Mouse (Mus musculus) liver, embryonic 13.5 days (tissue): ENCODE measurements around the gene Scimp. TPM values are rescaled to one million over a fixed set of nuclear protein-coding genes. Genes with fewer than 3 reads are reported as not detected.

Source experiments
- ATAC-seq: fragments of 200-750 bp; cut with Nextera tagmentation; 2 replicates; pipeline ENCODE4 v1.8.0; 2017; ENCODE audit warnings: low read depth, mild to moderate bottlenecking, moderate number of reproducible peaks, moderate library complexity
- DNase-seq: peaks from one replicate; pipeline ENCODE4 v3.0.0; 2022
- H3K27ac ChIP-seq: fragments of 300-500 bp; sonication (generic); 2 replicates; pipeline ENCODE4 v1.5.1; 2015; ENCODE audit warnings: moderate library complexity, mild to moderate bottlenecking, inconsistent platforms
- H3K27me3 ChIP-seq: fragments of 300-500 bp; sonication (generic); 2 replicates; pipeline ENCODE4 v1.6.1; 2015; ENCODE audit warnings: mild to moderate bottlenecking, inconsistent platforms
- H3K36me3 ChIP-seq: fragments of 300-500 bp; sonication (generic); 2 replicates; pipeline ENCODE4 v1.6.1; 2015; ENCODE audit warnings: mild to moderate bottlenecking, inconsistent platforms
- H3K4me1 ChIP-seq: fragments of 300-500 bp; sonication (generic); replicated peaks from 2 replicates; pipeline ENCODE4 v1.6.1; 2015; ENCODE audit warnings: inconsistent platforms
- H3K4me2 ChIP-seq: fragments of 300-500 bp; sonication (generic); 2 replicates; pipeline ENCODE4 v1.6.1; 2015; ENCODE audit warnings: inconsistent platforms, mild to moderate bottlenecking, moderate library complexity
- H3K4me3 ChIP-seq: fragments of 300-500 bp; sonication (generic); replicated peaks from 2 replicates; pipeline ENCODE4 v1.5.1; 2015; ENCODE audit warnings: mild to moderate bottlenecking, inconsistent platforms
- H3K9ac ChIP-seq: fragments of 300-500 bp; sonication (generic); 2 replicates; pipeline ENCODE4 v1.6.1; 2015; ENCODE audit warnings: mild to moderate bottlenecking, inconsistent platforms
- H3K9me3 ChIP-seq: fragments of 300-500 bp; sonication (generic); replicated peaks from 2 replicates; pipeline ENCODE4 v1.6.1; 2016; ENCODE audit warnings: inconsistent platforms
- WGBS: fragments of 180-500 bp; shearing (Covaris S2); methylation state at CpG from one replicate; pipeline ENCODE4 v1.1.7; 2015; ENCODE audit not compliant: insufficient replicate concordance; 5-methylcytosine and 5-hydroxymethylcytosine counted together
- microRNA-seq: library from miRNA; unstranded; fragments of <30 nt; microRNA quantifications from one replicate; pipeline ENCODE4, GENCODE M21; 2016
- polyA plus RNA-seq: library from polyadenylated mRNA; unstranded; fragments of >200 nt; fragmentation: Nextera tagmentation; extraction: Ambion mirVana; gene quantifications from 2 replicates; pipeline ENCODE4 v1.2.1, GENCODE M21; 2015

The Scimp gene
- polyA plus RNA-seq, 1 experiment from 2014 or later, result 0.18 TPM

DNA sequence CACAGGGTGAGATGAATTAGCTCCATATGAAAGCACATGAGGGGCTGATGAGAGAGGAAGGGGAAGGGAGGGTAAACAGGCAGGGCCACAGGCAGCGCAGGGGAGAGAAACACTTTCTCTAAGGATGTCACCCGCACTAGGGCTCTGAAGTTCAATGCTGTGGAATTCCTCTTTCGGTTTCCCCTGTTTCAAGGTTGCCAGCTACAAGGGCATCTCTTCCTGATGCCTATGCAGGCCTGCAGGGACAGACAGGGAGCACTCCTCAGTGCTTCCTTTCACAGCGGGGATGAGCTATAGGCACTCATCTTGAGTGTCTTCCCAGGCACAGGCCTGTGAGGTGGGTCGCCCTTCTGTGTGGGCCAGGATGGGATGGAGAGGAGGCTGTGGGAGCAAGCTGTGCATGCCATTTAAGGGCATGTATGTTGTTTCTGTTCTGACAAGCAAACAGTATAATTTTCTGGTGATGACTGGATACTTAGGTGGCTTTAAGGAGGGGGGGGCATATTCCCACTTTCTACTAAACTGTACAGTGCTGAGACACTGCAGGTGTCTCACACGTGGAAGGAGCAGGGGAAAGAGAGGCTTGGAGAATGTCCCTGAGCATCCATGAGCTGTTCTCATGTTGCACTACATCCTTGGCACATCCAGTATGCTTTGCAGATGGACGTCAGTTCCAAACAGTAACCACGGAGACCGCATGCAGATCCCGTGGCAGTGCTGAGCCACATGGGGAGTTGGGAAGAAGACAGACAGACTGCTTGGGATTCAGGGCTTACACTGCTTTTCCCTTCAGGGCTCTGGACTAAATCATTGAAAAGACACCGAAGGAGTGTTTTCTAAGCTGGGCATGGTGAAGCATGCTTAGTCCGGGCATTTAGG lies 69.6 kb downstream of the Scimp start:
- no peaks in the 10 kb centered on the region for H3K36me3 ChIP-seq
- no peak overlapping the region for H3K27ac ChIP-seq
- no peak for ATAC-seq
- WGBS, result 71% methylated on average over 12 of the region's 12 CpGs
- no peak overlapping the region for H3K4me3 ChIP-seq
- no peak for DNase-seq
- no peak overlapping the region for H3K4me2 ChIP-seq
- peaks cover 7% of the 10 kb centered on the region for H3K27me3 ChIP-seq
- no peak overlapping the region for H3K9ac ChIP-seq
- no peaks in the 10 kb centered on the region for H3K9me3 ChIP-seq
- 0 out of 2 replicates have a peak, but pooled peaks cover 4% of the 10 kb centered on the region for H3K4me1 ChIP-seq

DNA sequence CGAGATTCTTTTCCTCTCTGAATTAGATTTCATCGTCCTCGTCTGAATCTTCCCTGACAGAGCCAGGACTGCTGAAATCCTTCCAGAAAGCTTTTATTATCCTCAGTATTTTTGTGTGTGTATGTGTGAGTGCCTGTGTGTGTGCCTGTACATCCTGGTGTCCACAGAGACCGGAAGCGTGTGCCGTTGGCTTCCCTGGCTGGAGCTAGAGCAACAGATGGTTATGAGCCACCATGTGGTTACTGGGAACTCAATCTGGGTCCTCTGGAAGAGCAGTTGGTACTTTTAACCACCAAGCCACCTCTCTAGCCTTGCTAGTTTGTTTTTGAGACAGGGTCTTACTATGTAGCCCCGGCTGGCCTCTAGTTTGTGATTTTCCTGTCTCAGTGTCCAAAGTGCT lies 70.3 kb downstream of the Scimp start:
- DNase-seq (no peak), ATAC-seq (no peak)
- WGBS, result 75% methylated on average over 7 of the region's 7 CpGs
- Histone ChIP-seq H3K4me1 (0 out of 2 replicates have a peak, but pooled peaks cover 6% of the 10 kb centered on the region), H3K27me3 (peaks cover 11% of the 10 kb centered on the region), H3K4me2 (no peak overlapping the region), H3K9ac (no peak overlapping the region), H3K36me3 (no peaks in the 10 kb centered on the region), H3K4me3 (no peak overlapping the region), H3K27ac (no peak overlapping the region), H3K9me3 (no peaks in the 10 kb centered on the region)

DNA sequence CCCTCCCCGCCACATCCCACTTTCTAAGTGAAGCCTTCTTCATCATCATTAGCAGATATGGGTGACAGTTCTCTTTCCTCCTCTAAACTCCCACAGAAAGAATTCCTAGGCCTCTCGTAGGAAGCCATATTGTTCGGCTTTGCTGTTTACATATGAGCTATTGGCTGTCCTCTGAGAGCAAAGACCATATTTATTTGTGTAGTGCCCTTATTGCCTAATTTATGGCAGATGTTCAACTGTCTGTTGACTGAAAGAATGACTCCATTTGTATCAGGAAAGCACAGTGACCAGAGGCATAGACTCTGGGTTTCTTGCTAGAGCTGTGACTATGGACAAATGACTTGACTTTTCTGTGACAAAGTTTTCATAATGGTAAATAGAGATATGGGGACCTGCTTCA lies 70.8 kb downstream of the Scimp start:
- no peak overlapping the region for H3K9ac ChIP-seq

More for the DNA sequence above, 70.8 kb downstream of the Scimp start:
- DNase-seq (no peak), ATAC-seq (no peak)
- no peaks in the 10 kb centered on the region for H3K36me3 ChIP-seq
- H3K9me3 ChIP-seq, result no peaks in the 10 kb centered on the region
- H3K4me3 ChIP-seq, result no peak overlapping the region
- 0 out of 2 replicates have a peak, but pooled peaks cover 6% of the 10 kb centered on the region for H3K4me1 ChIP-seq
- no peak overlapping the region for H3K27ac ChIP-seq
- H3K27me3 ChIP-seq, result peaks cover 17% of the 10 kb centered on the region
- H3K4me2 ChIP-seq, result no peak overlapping the region
- 66% methylated on average over 3 of the region's 3 CpGs for WGBS

Small RNA genes lying within 50 kb of the gene (microRNA-seq; reads per million reads assigned to microRNA genes)
- gene Gm22760, result not detected

Other genes with a start within 250 kb of the Scimp start
- gene Mink1, start 249.7 kb downstream of the Scimp start, polyA plus RNA-seq, result 3.5 and 5.2 TPM in 2 replicates
- gene 4930544D05Rik, start 196.7 kb downstream of the Scimp start, polyA plus RNA-seq, result not detected in 2 replicates
- not detected in 2 replicates for gene Chrne, start 193.4 kb downstream of the Scimp start, polyA plus RNA-seq
- gene Gp1ba, start 173.5 kb downstream of the Scimp start, polyA plus RNA-seq, result 2.8 and 4.7 TPM in 2 replicates
- 74.2 and 81.0 TPM in 2 replicates for gene Rnf167, start 165.4 kb downstream of the Scimp start, polyA plus RNA-seq
- 72.8 and 73.8 TPM in 2 replicates for gene Slc25a11, start 165.1 kb downstream of the Scimp start, polyA plus RNA-seq
- 1,347 and 1,531 TPM in 2 replicates for gene Pfn1, start 157.9 kb downstream of the Scimp start, polyA plus RNA-seq
- gene Eno3, start 155.4 kb downstream of the Scimp start, polyA plus RNA-seq, result 5.5 and 6.7 TPM in 2 replicates
- 69.2 and 72.4 TPM in 2 replicates for gene Spag7, start 143.2 kb downstream of the Scimp start, polyA plus RNA-seq
- gene Camta2, start 124.5 kb downstream of the Scimp start, polyA plus RNA-seq, result 2.8 and 3.6 TPM in 2 replicates
- 1.2 and 1.3 TPM in 2 replicates for gene Inca1, start 112.4 kb downstream of the Scimp start, polyA plus RNA-seq
- 0.58 and 0.73 TPM in 2 replicates for gene Kif1c, start 112.0 kb downstream of the Scimp start, polyA plus RNA-seq
- 1.2 and 1.8 TPM in 2 replicates for gene Zfp3, start 48.4 kb downstream of the Scimp start, polyA plus RNA-seq
- 17.6 and 18.6 TPM in 2 replicates for gene Rabep1, start 32.2 kb upstream of the Scimp start, polyA plus RNA-seq
- 67.4 and 78.9 TPM in 2 replicates for gene Nup88, start 157.4 kb upstream of the Scimp start, polyA plus RNA-seq
- 95.3 and 97.0 TPM in 2 replicates for gene Rpain, start 157.6 kb upstream of the Scimp start, polyA plus RNA-seq
- gene C1qbp, start 170.4 kb upstream of the Scimp start, polyA plus RNA-seq, result 321 and 342 TPM in 2 replicates
- gene Dhx33, start 191.9 kb upstream of the Scimp start, polyA plus RNA-seq, result 7.5 and 10.2 TPM in 2 replicates
- 22.6 and 25.4 TPM in 2 replicates for gene Mis12, start 207.0 kb upstream of the Scimp start, polyA plus RNA-seq
- 36.8 and 50.0 TPM in 2 replicates for gene Derl2, start 207.3 kb upstream of the Scimp start, polyA plus RNA-seq
- 5.0 and 6.3 TPM in 2 replicates for gene 6330403K07Rik, start 220.9 kb upstream of the Scimp start, polyA plus RNA-seq